Mouse (Mus musculus) MEL (cell line): Measurements from ENCODE around the gene Cblc. TPM values are rescaled to one million over a fixed set of nuclear protein-coding genes. Genes with fewer than 3 reads are reported as not detected.
A peak's percentile ranks its signal among the peaks of the same experiment; 100 is the strongest.

Experiments
- DNase-seq: peaks from one replicate; pipeline ENCODE4 v3.0.0; 2011; ENCODE audit warnings: low read depth, low spot score
- H3K27ac ChIP-seq: 2 replicates; pipeline ENCODE4 v1.5.1; 2012; ENCODE audit warnings: low read depth, mild to moderate bottlenecking, control low read depth, low read length, moderate library complexity; ENCODE audit not compliant: control insufficient read depth
- H3K27me3 ChIP-seq, 2 experiments: fragments of 150-350 bp in 1 of 2; sonication (generic) in 1 of 2; 2 replicates each; pipeline ENCODE4 v1.6.1; 2012; ENCODE audit warnings: low read length in 2 of 2, mild to moderate bottlenecking in 2 of 2, improper control_type of control experiment in 1 of 2, moderate library complexity in 1 of 2; ENCODE audit not compliant: insufficient read depth in 2 of 2, control insufficient read depth in 1 of 2
- H3K36me3 ChIP-seq, 2 experiments: 2 replicates each; pipeline ENCODE4 v1.6.1; 2012 to 2014; ENCODE audit warnings: low read length in 2 of 2, improper control_type of control experiment in 1 of 2, inconsistent platforms in 1 of 2, mild to moderate bottlenecking in 1 of 2; ENCODE audit not compliant: insufficient read depth in 2 of 2, control insufficient read depth in 1 of 2
- H3K4me1 ChIP-seq, 2 experiments: fragments of 150-350 bp in 1 of 2; sonication (generic) in 1 of 2; 2 replicates each; pipeline ENCODE4 v1.6.1; 2012; ENCODE audit warnings: low read length in 2 of 2, improper control_type of control experiment in 1 of 2, mild to moderate bottlenecking in 1 of 2; ENCODE audit not compliant: insufficient read depth in 2 of 2, control insufficient read depth in 1 of 2
- H3K4me3 ChIP-seq, 2 experiments: fragments of 150-350 bp in 1 of 2; sonication (generic) in 1 of 2; 2 replicates each; pipeline ENCODE4 v1.5.1; 2012; ENCODE audit warnings: low read depth in 2 of 2, low read length in 2 of 2, mild to moderate bottlenecking in 2 of 2, moderate library complexity in 2 of 2, control low read depth in 1 of 2, improper control_type of control experiment in 1 of 2; ENCODE audit not compliant: control insufficient read depth in 1 of 2, insufficient read depth in 1 of 2
- H3K79me2 ChIP-seq: 2 replicates; pipeline ENCODE4 v1.6.1; 2012; ENCODE audit warnings: mild to moderate bottlenecking, low read length, moderate library complexity; ENCODE audit not compliant: control insufficient read depth, poor library complexity, insufficient read depth
- H3K9ac ChIP-seq: 2 replicates; pipeline ENCODE4 v1.6.1; 2012; ENCODE audit warnings: low read depth, mild to moderate bottlenecking, control low read depth, low read length, moderate library complexity; ENCODE audit not compliant: control insufficient read depth, poor library complexity, severe bottlenecking
- H3K9me3 ChIP-seq: fragments of 150-350 bp; sonication (generic); replicated peaks from 2 replicates; pipeline ENCODE4 v1.6.1; 2012; ENCODE audit warnings: mild to moderate bottlenecking, low read length, improper control_type of control experiment, moderate library complexity; ENCODE audit not compliant: insufficient read depth
- CHD2 ChIP-seq: IDR thresholded peaks from 2 replicates; pipeline ENCODE4 v1.6.1; 2011; ENCODE audit warnings: low read length, improper control_type of control experiment
- CTCF ChIP-seq, 3 experiments: IDR thresholded peaks in 2 of 3; conservative IDR thresholded peaks in 1 of 3; 2 replicates each; pipeline ENCODE4 v1.5.1; 2011 to 2012; ENCODE audit warnings: low read length in 3 of 3, low read depth in 2 of 3, mild to moderate bottlenecking in 2 of 3, improper control_type of control experiment in 1 of 3, inconsistent platforms in 1 of 3, mixed read lengths in 1 of 3, moderate library complexity in 1 of 3; ENCODE audit not compliant: control insufficient read depth in 1 of 3, insufficient read depth in 1 of 3, poor library complexity in 1 of 3, severe bottlenecking in 1 of 3
- ELF1 ChIP-seq: IDR thresholded peaks from 2 replicates; pipeline ENCODE4 v1.6.1; 2014; ENCODE audit warnings: low read depth, mild to moderate bottlenecking, inconsistent platforms, low read length, improper control_type of control experiment, moderate library complexity
- GABPA ChIP-seq: IDR thresholded peaks from 2 replicates; pipeline ENCODE4 v1.6.1; 2012; ENCODE audit warnings: low read depth, mild to moderate bottlenecking, inconsistent platforms, low read length, improper control_type of control experiment, moderate library complexity
- HCFC1 ChIP-seq: IDR thresholded peaks from 2 replicates; pipeline ENCODE4 v1.6.1; 2012; ENCODE audit warnings: low read depth, mild to moderate bottlenecking, inconsistent platforms, low read length, improper control_type of control experiment, moderate library complexity
- KAT2A ChIP-seq: conservative IDR thresholded peaks from 2 replicates; pipeline ENCODE4 v1.6.1; 2012; ENCODE audit warnings: low read depth, low read length, improper control_type of control experiment, inconsistent platforms
- MAFK ChIP-seq: IDR thresholded peaks from 2 replicates; pipeline ENCODE4 v1.6.1; 2011; ENCODE audit warnings: low read depth, mild to moderate bottlenecking, low read length, improper control_type of control experiment, borderline replicate concordance
- MEF2A ChIP-seq: IDR thresholded peaks from 2 replicates; pipeline ENCODE4 v1.6.1; 2014; ENCODE audit warnings: low read depth, mild to moderate bottlenecking, inconsistent platforms, low read length, improper control_type of control experiment; ENCODE audit not compliant: poor library complexity, insufficient replicate concordance, severe bottlenecking; ENCODE audit errors: extremely low read depth
- MYB ChIP-seq: IDR thresholded peaks from 2 replicates; pipeline ENCODE4 v1.6.1; 2011; ENCODE audit warnings: mild to moderate bottlenecking, low read depth, low read length, improper control_type of control experiment
- MYC ChIP-seq: IDR thresholded peaks from 2 replicates; pipeline ENCODE4 v1.6.1; 2011; ENCODE audit warnings: low read depth, mild to moderate bottlenecking, low read length, improper control_type of control experiment, moderate library complexity
- RAD21 ChIP-seq: IDR thresholded peaks from 2 replicates; pipeline ENCODE4 v1.6.1; 2011; ENCODE audit warnings: mild to moderate bottlenecking, low read depth, low read length, improper control_type of control experiment
- TAL1 ChIP-seq: IDR thresholded peaks from 2 replicates; pipeline ENCODE4 v1.6.1; 2012; ENCODE audit warnings: mild to moderate bottlenecking, inconsistent platforms, low read length, moderate library complexity, mixed read lengths
- polyA plus RNA-seq, 2 experiments: library from polyadenylated mRNA; stranded (reverse) in 1 of 2; unstranded in 1 of 2; fragments of >175 nt in 1 of 2; fragments of >200 nt in 1 of 2; gene quantifications; 2 replicates each; pipeline versions ENCODE4 v1.2.1 to v1.2.4; 2012; ENCODE audit warnings: low replicate concordance in 2 of 2, low read depth in 1 of 2; ENCODE audit not compliant: insufficient read length in 2 of 2, insufficient read depth in 1 of 2, missing spikeins in 1 of 2
- total RNA-seq: library from RNA; depleted of rRNA; stranded (reverse); fragments of 300-350 nt; gene quantifications from 2 replicates; pipeline ENCODE4 v1.2.3, GENCODE M21; 2012

Gene Cblc
- total and polyA plus RNA-seq, 3 experiments: not detected

DNA sequence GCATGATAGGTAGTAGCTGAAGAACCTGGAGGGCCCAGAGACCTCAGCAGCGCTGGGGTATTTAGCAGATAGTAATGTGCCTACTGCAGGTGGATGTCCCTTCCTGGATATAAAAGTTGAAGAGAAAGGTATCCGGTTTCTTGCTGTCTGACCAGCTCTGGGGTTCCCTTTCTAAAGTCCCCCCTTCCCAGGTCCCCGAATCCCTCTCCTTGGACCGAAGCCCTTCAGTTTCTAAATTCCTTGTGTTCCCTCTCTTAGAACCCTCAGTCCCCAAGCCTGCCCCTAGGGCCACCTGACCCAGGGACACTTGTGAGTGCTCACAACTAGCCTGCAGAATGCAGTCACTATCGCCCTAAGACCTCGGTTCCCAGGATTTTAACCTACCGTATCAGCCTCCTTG, 25.0 kb upstream of the Cblc start:
- Histone ChIP-seq H3K27me3 (no peaks in the 10 kb centered on the region), H3K36me3 (peaks cover 0 to 10% of the 10 kb centered on the region in 2 experiments; a peak in 2 of 4 replicates), H3K27ac (no peak overlapping the region), H3K9ac (no peak overlapping the region), H3K79me2 (no peaks in the 10 kb centered on the region; the same call in 1 of the 2 replicates), H3K9me3 (no peaks in the 10 kb centered on the region), H3K4me1 (peaks cover 7 to 24% of the 10 kb centered on the region in 2 experiments), H3K4me3 (no peak overlapping the region)
- TF ChIP-seq HCFC1: no peak
- TF ChIP-seq ELF1: no peak
- DNase-seq: no peak

DNA sequence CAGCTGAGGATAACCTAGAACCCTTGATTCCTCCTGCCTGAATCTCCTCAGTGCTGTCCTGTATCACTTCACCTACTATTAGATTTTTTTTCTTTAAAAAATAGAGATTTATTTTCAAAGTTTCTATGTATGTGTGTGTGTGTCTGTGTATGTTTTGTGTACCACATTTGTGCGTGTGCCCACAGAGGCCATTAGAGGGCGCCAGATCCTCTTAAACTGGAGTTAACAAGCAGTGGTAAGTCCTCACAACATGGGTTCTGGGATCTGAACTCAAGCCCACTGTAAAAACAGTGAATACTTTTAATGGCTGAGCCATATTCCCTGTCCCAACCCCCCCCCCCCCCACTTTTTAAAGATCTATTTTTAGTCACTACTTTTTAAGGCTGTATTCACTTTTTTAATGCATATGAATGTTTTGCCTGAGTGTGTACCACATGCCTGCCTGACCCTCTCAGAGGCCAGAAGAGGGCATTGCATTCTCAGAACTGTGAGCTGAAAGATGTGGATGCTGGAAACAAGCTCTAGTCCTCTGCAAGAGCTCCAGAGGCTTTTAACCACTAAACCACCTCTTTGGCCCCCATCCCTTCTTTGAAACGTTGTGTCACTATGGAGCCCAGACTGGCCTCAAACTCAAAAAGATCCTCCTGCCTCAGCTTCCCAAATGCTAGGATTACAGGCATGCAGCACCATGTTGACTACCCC, 23.9 kb upstream of the Cblc start:
- no peaks in the 10 kb centered on the region for H3K27me3 ChIP-seq

DNA sequence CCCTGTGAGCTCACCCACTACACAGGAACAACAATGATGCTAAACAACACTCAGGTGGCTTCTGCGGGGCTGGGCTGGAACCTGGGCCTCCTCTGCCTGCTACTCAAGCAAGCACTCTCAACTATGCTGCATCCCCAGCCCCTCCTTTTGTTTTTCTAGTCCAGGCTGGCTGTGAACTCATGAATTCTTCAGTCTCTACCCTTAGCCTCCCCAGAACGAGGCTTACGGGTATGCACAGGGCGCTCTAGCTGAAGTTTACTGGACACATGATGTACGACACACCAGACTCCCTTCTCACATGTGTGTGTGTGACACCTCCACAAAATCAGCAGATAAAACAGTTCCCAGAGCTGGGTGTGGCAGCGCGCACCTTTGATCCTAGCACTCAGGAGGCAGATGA, 22.3 kb upstream of the Cblc start:
- no peaks in the 10 kb centered on the region for H3K9me3 ChIP-seq
- H3K4me3 ChIP-seq: no peak overlapping the region
- no peak for DNase-seq
- H3K79me2 ChIP-seq: no peaks in the 10 kb centered on the region; the same call in 1 of the 2 replicates
- TF ChIP-seq MEF2A (no peak), MAFK (no peak), CHD2 (no peak), KAT2A (no peak), TAL1 (no peak), MYC (no peak), ELF1 (no peak), MYB (no peak), GABPA (no peak), CTCF (IDR thresholded peaks at IDR 0.05 in 2 of 3, conservative IDR thresholded peaks at IDR 0.05 in 1 of 3; ENCODE audit: control insufficient read depth in 1 of 3, insufficient read depth in 1 of 3, low read depth in 2 of 3, low read length in 3 of 3, poor library complexity in 1 of 3, severe bottlenecking in 1 of 3) (no peak)
- peaks cover 0 to 5% of the 10 kb centered on the region in 2 experiments; a peak in 2 of 4 replicates for H3K36me3 ChIP-seq
- no peak overlapping the region for H3K27ac ChIP-seq
- no peak overlapping the region for H3K9ac ChIP-seq
- H3K27me3 ChIP-seq: no peaks in the 10 kb centered on the region
- H3K4me1 ChIP-seq: peaks cover 11 to 26% of the 10 kb centered on the region in 2 experiments

More for the DNA sequence above, 23.9 kb upstream of the Cblc start:
- DNase-seq: peak; percentile 67
- Histone ChIP-seq H3K79me2 (no peaks in the 10 kb centered on the region; the same call in 1 of the 2 replicates), H3K9ac (no peak overlapping the region), H3K36me3 (peaks cover 0 to 10% of the 10 kb centered on the region in 2 experiments; a peak in 2 of 4 replicates)
- no peak for TF ChIP-seq MAFK
- TF ChIP-seq CTCF (IDR thresholded peaks at IDR 0.05 in 2 of 3, conservative IDR thresholded peaks at IDR 0.05 in 1 of 3; ENCODE audit: control insufficient read depth in 1 of 3, insufficient read depth in 1 of 3, low read depth in 2 of 3, low read length in 3 of 3, poor library complexity in 1 of 3, severe bottlenecking in 1 of 3): peak in 2 of 3 experiments; percentile 49 to 56; a peak in 5 of 6 replicates
- TF ChIP-seq RAD21: peak; percentile 2
- TF ChIP-seq, all 39 proteins: peak for 2
- Histone ChIP-seq H3K4me3 (no peak overlapping the region), H3K4me1 (peaks cover 7 to 26% of the 10 kb centered on the region in 2 experiments), H3K9me3 (no peaks in the 10 kb centered on the region), H3K27ac (no peak overlapping the region)
